Mouse (Mus musculus) erythroblast, adult 5-6 weeks (primary cell): ENCODE measurements around the gene Iba57. TPM values are rescaled to one million over a fixed set of nuclear protein-coding genes. Genes with fewer than 3 reads are reported as not detected.
"Not testable (repeated sequence)": the region's sequence is repeated elsewhere in the genome, so short reads cannot be mapped to it uniquely, and the experiment has no call there.

Source experiments
- ATAC-seq: replicated peaks from 2 replicates; pipeline ENCODE4 v1.8.0; 2016; ENCODE audit warnings: moderate number of reproducible peaks, mild to moderate bottlenecking, moderate TSS enrichment, inconsistent platforms; ENCODE audit not compliant: poor library complexity, low FRiP score, severe bottlenecking
- total RNA-seq, 2 experiments: library from RNA; stranded (forward) in 1 of 2; stranded (reverse) in 1 of 2; fragments of 150-400 nt in 1 of 2; fragments of 200-764, 138-1000 nt in 1 of 2; gene quantifications; 2 replicates each; pipeline versions ENCODE4 v1.2.3 to v1.2.4; 2015 to 2017; ENCODE audit warnings: low replicate concordance in 2 of 2

The Iba57 gene
- total RNA-seq (2015; ENCODE audit: low replicate concordance): 11.5 and 30.7 TPM in 2 replicates
- total RNA-seq (2017; ENCODE audit: low replicate concordance): 64.1 and 74.6 TPM in 2 replicates

- peak; percentile 76 for ATAC-seq
Measured at GRCm38 (mm10) chr11:59163255-59164236, at the start of gene Iba57. TSS of gene Iba57 (minus strand) at chr11:59163739.

- ATAC-seq: no peak
Measured at GRCm38 (mm10) chr11:59212892-59213494, 49.5 kb upstream of the Iba57 start.

GRCm38 (mm10) chr11:59212320-59212719, 48.8 kb upstream of the Iba57 start:
- ATAC-seq: not testable (repeated sequence)

GRCm38 (mm10) chr11:59211561-59211960, 48.0 kb upstream of the Iba57 start:
- not testable (repeated sequence) for ATAC-seq

- ATAC-seq: no peak
Measured at GRCm38 (mm10) chr11:59210020-59210419, 46.5 kb upstream of the Iba57 start.

GRCm38 (mm10) chr11:59209580-59209979, 46.0 kb upstream of the Iba57 start:
- ATAC-seq: no peak

- ATAC-seq: peak; percentile 86
Measured at GRCm38 (mm10) chr11:59209003-59209441, 45.5 kb upstream of the Iba57 start.

GRCm38 (mm10) chr11:59208153-59208831, 44.8 kb upstream of the Iba57 start, which contains the start of gene 2310033P09Rik:
TSS of gene 2310033P09Rik (plus strand) at chr11:59208321.
- peak; percentile 87 for ATAC-seq

- ATAC-seq: peak; percentile 94
Measured at GRCm38 (mm10) chr11:59202081-59202995, 38.8 kb upstream of the Iba57 start, which contains the start of gene Mrpl55. TSS of gene Mrpl55 (plus strand) at chr11:59202486.

- ATAC-seq: peak; percentile 25
Measured at GRCm38 (mm10) chr11:59201216-59202002, 37.9 kb upstream of the Iba57 start.

GRCm38 (mm10) chr11:59196230-59196629, 32.7 kb upstream of the Iba57 start:
- no peak for ATAC-seq

GRCm38 (mm10) chr11:59192059-59192386, 28.5 kb upstream of the Iba57 start, which contains the start of gene Guk1:
TSS of gene Guk1 (minus strand) at chr11:59192212.
- 0 out of 2 replicates have a peak, but pooled peaks have one; percentile 2 for ATAC-seq

- ATAC-seq: peak; percentile 90
Measured at GRCm38 (mm10) chr11:59191231-59192058, 27.9 kb upstream of the Iba57 start.

GRCm38 (mm10) chr11:59187706-59188105, 24.2 kb upstream of the Iba57 start:
- ATAC-seq: no peak

GRCm38 (mm10) chr11:59185490-59185889, 22.0 kb upstream of the Iba57 start:
- no peak for ATAC-seq

GRCm38 (mm10) chr11:59183821-59184220, 20.3 kb upstream of the Iba57 start:
- peak; percentile 88 for ATAC-seq

- ATAC-seq: peak; percentile 42
Measured at GRCm38 (mm10) chr11:59182864-59183331, 19.4 kb upstream of the Iba57 start, which contains the start of gene Gjc2. TSS of gene Gjc2 (minus strand) at chr11:59183213.
